Comparison of ENCODE assay signal across 8 mouse cellular contexts in genomic region chr15:98894746-98895634, GRCm38 (mm10). TPM values are rescaled to one million over a fixed set of nuclear protein-coding genes. Genes with fewer than 3 reads are reported as not detected.
DNase-seq lines count a peak whose midpoint lies in the region; ATAC-seq and TF ChIP-seq lines count a peak whose summit lies in the region.

No protein-coding gene starts in this region.

- TF ChIP-seq POLR2A in small intestine, adult 2 months (IDR thresholded peaks at IDR 0.05; ENCODE audit: low read depth, low read length), result no peak

- no peak for TF ChIP-seq CTCF in small intestine, adult 2 months (IDR thresholded peaks at IDR 0.05; ENCODE audit: extremely low read depth, insufficient read length, insufficient replicate concordance, low read depth, low read length)

- peak overlapping the region; percentile 49 for H3K4me3 ChIP-seq in forebrain, embryonic 15.5 days
- H3K4me3 ChIP-seq in liver, embryonic 12.5 days, result peak overlapping the region; percentile 53
- H3K4me3 ChIP-seq in small intestine, adult 2 months (ENCODE audit: low read depth, low read length), result peak overlapping the region; percentile 76

- peak; percentile 42 to 47 for DNase-seq in lung, adult 18-20 months
- no peak for DNase-seq in lung, postnatal 4 days
- no peak for DNase-seq in right cerebral cortex, postnatal 14 days
- DNase-seq in gastrocnemius, postnatal 25 days, result no peak
- no peak for DNase-seq in layer of hippocampus, adult 18-20 months (ENCODE audit: low spot score in 2 of 2)

- H3K4me2 ChIP-seq in forebrain, embryonic 15.5 days (replicated peaks), result peak overlapping the region; percentile 94
- H3K4me2 ChIP-seq in liver, embryonic 12.5 days, result peak overlapping the region; percentile 83

- H3K27ac ChIP-seq in forebrain, embryonic 15.5 days (replicated peaks), result no peak overlapping the region
- H3K27ac ChIP-seq in liver, embryonic 12.5 days, result no peak overlapping the region
- no peak overlapping the region for H3K27ac ChIP-seq in small intestine, adult 2 months (ENCODE audit: insufficient read depth, low read depth, low read length)

- peaks cover 85% of the 10 kb centered on the region for H3K27me3 ChIP-seq in forebrain, embryonic 15.5 days
- H3K27me3 ChIP-seq in liver, embryonic 12.5 days (replicated peaks), result peaks cover 84% of the 10 kb centered on the region
- H3K27me3 ChIP-seq in small intestine, adult 2 months (ENCODE audit: control insufficient read depth, insufficient read depth, low read length), result peaks cover 54% of the 10 kb centered on the region

- peaks cover 43% of the 10 kb centered on the region for H3K4me1 ChIP-seq in forebrain, embryonic 15.5 days
- H3K4me1 ChIP-seq in liver, embryonic 12.5 days, result peaks cover 76% of the 10 kb centered on the region
- peaks cover 20% of the 10 kb centered on the region for H3K4me1 ChIP-seq in small intestine, adult 2 months (ENCODE audit: control insufficient read depth, insufficient read depth, insufficient read length, low read length)

- peak overlapping the region; percentile 37; the same call in 1 of the 2 replicates for H3K9ac ChIP-seq in forebrain, embryonic 15.5 days (replicated peaks)
- no peak overlapping the region for H3K9ac ChIP-seq in liver, embryonic 12.5 days

- H3K9me3 ChIP-seq in forebrain, embryonic 15.5 days, result no peaks in the 10 kb centered on the region
- H3K9me3 ChIP-seq in liver, embryonic 12.5 days (replicated peaks), result no peaks in the 10 kb centered on the region

- 1% methylated on average over 38 of the region's 38 CpGs for WGBS in forebrain, embryonic 15.5 days
- 2% methylated on average over 38 of the region's 38 CpGs for WGBS in liver, embryonic 12.5 days (ENCODE audit: insufficient replicate concordance)
- WGBS in small intestine, adult 2 months, result 11% methylated on average over 38 of the region's 38 CpGs

- H3K36me3 ChIP-seq in forebrain, embryonic 15.5 days, result no peaks in the 10 kb centered on the region
- H3K36me3 ChIP-seq in liver, embryonic 12.5 days, result no peaks in the 10 kb centered on the region
- H3K36me3 ChIP-seq in small intestine, adult 2 months (ENCODE audit: control insufficient read depth, insufficient read depth, low read length), result no peaks in the 10 kb centered on the region

- no peak for ATAC-seq in forebrain, embryonic 15.5 days (replicated peaks)
- ATAC-seq in liver, embryonic 12.5 days, result no peak

RNA-seq across cellular contexts. Expression of gene Rhebl1, which starts 0.7 kb away (rescaled TPM):
- 42.7 and 46.4 TPM in 2 replicates for polyA plus RNA-seq in forebrain, embryonic 15.5 days (2015; fragmentation: Nextera tagmentation; extraction: Ambion mirVana)
- polyA plus RNA-seq in liver, embryonic 12.5 days (2016; fragmentation: Nextera tagmentation; extraction: Ambion mirVana), result 4.9 TPM in 2 replicates
- polyA plus RNA-seq in small intestine, adult 2 months (2012; rRNA removed), result 5.3 and 24.1 TPM in 2 replicates
- total RNA-seq in gastrocnemius, postnatal 25 days (2021), result 1 to 10 TPM; 2.5 to 2.9 TPM
- total RNA-seq in layer of hippocampus, adult 18-20 months (2021), result 1 to 10 TPM; 5.7 to 6.3 TPM

RNA-seq across cellular contexts. Expression of gene Dhh, which starts 3.4 kb away (rescaled TPM):
- 0.52 and 0.68 TPM in 2 replicates for polyA plus RNA-seq in forebrain, embryonic 15.5 days (2015; fragmentation: Nextera tagmentation; extraction: Ambion mirVana)
- 0.25 and 0.32 TPM in 2 replicates for polyA plus RNA-seq in liver, embryonic 12.5 days (2016; fragmentation: Nextera tagmentation; extraction: Ambion mirVana)
- 0.33 and 0.55 TPM in 2 replicates for polyA plus RNA-seq in small intestine, adult 2 months (2012; rRNA removed)
- 1 to 10 TPM; 1.2 to 2.3 TPM for total RNA-seq in gastrocnemius, postnatal 25 days (2021)
- total RNA-seq in layer of hippocampus, adult 18-20 months (2021), result under 1 TPM; 0.08 to 0.15 TPM

RNA-seq across cellular contexts. Expression of gene Lmbr1l, which starts 23.0 kb away (rescaled TPM):
- 43.2 and 45.2 TPM in 2 replicates for polyA plus RNA-seq in forebrain, embryonic 15.5 days (2015; fragmentation: Nextera tagmentation; extraction: Ambion mirVana)
- 4.4 and 4.6 TPM in 2 replicates for polyA plus RNA-seq in liver, embryonic 12.5 days (2016; fragmentation: Nextera tagmentation; extraction: Ambion mirVana)
- polyA plus RNA-seq in small intestine, adult 2 months (2012; rRNA removed), result 183 and 395 TPM in 2 replicates
- 1 to 10 TPM; 6.1 to 6.6 TPM for total RNA-seq in gastrocnemius, postnatal 25 days (2021)
- 10 to 100 TPM; 13.7 to 14.0 TPM for total RNA-seq in layer of hippocampus, adult 18-20 months (2021)

RNA-seq across cellular contexts. Expression of gene Kmt2d, which starts 24.0 kb away (rescaled TPM):
- polyA plus RNA-seq in forebrain, embryonic 15.5 days (2015; fragmentation: Nextera tagmentation; extraction: Ambion mirVana), result 13.9 and 14.3 TPM in 2 replicates
- 7.0 TPM in 2 replicates for polyA plus RNA-seq in liver, embryonic 12.5 days (2016; fragmentation: Nextera tagmentation; extraction: Ambion mirVana)
- polyA plus RNA-seq in small intestine, adult 2 months (2012; rRNA removed), result 19.4 and 36.2 TPM in 2 replicates
- 10 to 100 TPM; 36.6 to 43.5 TPM for total RNA-seq in gastrocnemius, postnatal 25 days (2021)
- total RNA-seq in layer of hippocampus, adult 18-20 months (2021), result 100 to 1,000 TPM in 1 of 2 experiments, 10 to 100 TPM in 1; 89.1 to 103 TPM

RNA-seq across cellular contexts. Expression of gene Tuba1b, which starts 39.4 kb away (rescaled TPM):
- 1,138 and 1,204 TPM in 2 replicates for polyA plus RNA-seq in forebrain, embryonic 15.5 days (2015; fragmentation: Nextera tagmentation; extraction: Ambion mirVana)
- polyA plus RNA-seq in liver, embryonic 12.5 days (2016; fragmentation: Nextera tagmentation; extraction: Ambion mirVana), result 1,333 and 1,388 TPM in 2 replicates
- polyA plus RNA-seq in small intestine, adult 2 months (2012; rRNA removed), result 455 and 523 TPM in 2 replicates
- 10 to 100 TPM; 36.4 to 44.5 TPM for total RNA-seq in gastrocnemius, postnatal 25 days (2021)
- total RNA-seq in layer of hippocampus, adult 18-20 months (2021), result 100 to 1,000 TPM; 448 to 490 TPM

Comparison
In these comparisons a context has a peak if more than half of its experiments do, and no peak if none do; other contexts are left out.
1. DNase-seq: peak in lung, adult 18-20 months (2 of 2); none in lung, postnatal 4 days (0 of 2), right cerebral cortex, postnatal 14 days (single experiment), gastrocnemius, postnatal 25 days (single experiment) and layer of hippocampus, adult 18-20 months (0 of 2).
2. Peak in every context shown above with its lines, with median percentiles within 50 percentile points of each other: H3K4me3 ChIP-seq.